ENCODE assay signal across 8 mouse cellular contexts in genomic region chr8:122336251-122336910, GRCm38 (mm10). TPM values are rescaled to one million over a fixed set of nuclear protein-coding genes. Genes with fewer than 3 reads are reported as not detected.
DNase-seq lines count a peak whose midpoint lies in the region; ATAC-seq lines count a peak whose summit lies in the region.
"Had no signal": no experiment of that assay in that cellular context is flagged by ENCODE, and none has a peak within 500 bp of the region (broad histone marks: within the 10 kb centered on the region; RNA-seq: fewer than 3 reads in every experiment).

No protein-coding gene starts in this region.

- peak overlapping the region; percentile 54 for H3K4me3 ChIP-seq in hindbrain, embryonic 16.5 days (ENCODE audit: low read length)
- peak overlapping the region; percentile 20; the same call in 1 of the 2 replicates for H3K4me3 ChIP-seq in liver, embryonic 12.5 days
- peak overlapping the region; percentile 57 for H3K4me3 ChIP-seq in neural tube, embryonic 15.5 days (replicated peaks)

- H3K4me1 ChIP-seq in hindbrain, embryonic 16.5 days (ENCODE audit: control insufficient read depth, insufficient read depth, low read depth, low read length): peaks cover 8% of the 10 kb centered on the region
- peaks cover 72% of the 10 kb centered on the region for H3K4me1 ChIP-seq in liver, embryonic 12.5 days
- H3K4me1 ChIP-seq in neural tube, embryonic 15.5 days: peaks cover 18% of the 10 kb centered on the region

- H3K9me3 ChIP-seq in hindbrain, embryonic 16.5 days (ENCODE audit: control insufficient read depth, low read length): no peaks in the 10 kb centered on the region
- peaks cover 29% of the 10 kb centered on the region for H3K9me3 ChIP-seq in liver, embryonic 12.5 days (replicated peaks)
- H3K9me3 ChIP-seq in neural tube, embryonic 15.5 days (replicated peaks): no peaks in the 10 kb centered on the region

- intact Hi-C loops in left cerebral cortex, postnatal 36 days (cut with DNase I): no loop called here

- ATAC-seq in hindbrain, embryonic 16.5 days: peak; percentile 77
- ATAC-seq in liver, embryonic 12.5 days: no peak
- peak; percentile 75 for ATAC-seq in neural tube, embryonic 15.5 days (ENCODE audit: low FRiP score)

- WGBS in hindbrain, embryonic 16.5 days: under 1% methylated on average over 59 of the region's 81 CpGs
- WGBS in liver, embryonic 12.5 days (ENCODE audit: insufficient replicate concordance): 73% methylated on average over 81 of the region's 81 CpGs
- WGBS in neural tube, embryonic 15.5 days: 4% methylated on average over 81 of the region's 81 CpGs

- H3K4me2 ChIP-seq in hindbrain, embryonic 16.5 days (ENCODE audit: low read length): peak overlapping the region; percentile 80
- peak overlapping the region; percentile 38 for H3K4me2 ChIP-seq in liver, embryonic 12.5 days
- peak overlapping the region; percentile 78 for H3K4me2 ChIP-seq in neural tube, embryonic 15.5 days

- H3K9ac ChIP-seq in hindbrain, embryonic 16.5 days (ENCODE audit: low read depth, low read length): peak overlapping the region; percentile 72
- H3K9ac ChIP-seq in liver, embryonic 12.5 days: no peak overlapping the region
- H3K9ac ChIP-seq in neural tube, embryonic 15.5 days (replicated peaks): peak overlapping the region; percentile 64

- no peak overlapping the region for H3K27ac ChIP-seq in hindbrain, embryonic 16.5 days (ENCODE audit: low read depth, low read length)
- no peak overlapping the region for H3K27ac ChIP-seq in liver, embryonic 12.5 days
- H3K27ac ChIP-seq in neural tube, embryonic 15.5 days (replicated peaks): no peak overlapping the region

- no peaks in the 10 kb centered on the region for H3K36me3 ChIP-seq in hindbrain, embryonic 16.5 days (ENCODE audit: control insufficient read depth, insufficient read depth, low read length)
- peaks cover 87% of the 10 kb centered on the region for H3K36me3 ChIP-seq in liver, embryonic 12.5 days
- H3K36me3 ChIP-seq in neural tube, embryonic 15.5 days: no peaks in the 10 kb centered on the region

- peaks cover 35% of the 10 kb centered on the region for H3K27me3 ChIP-seq in hindbrain, embryonic 16.5 days (replicated peaks; ENCODE audit: control insufficient read depth, insufficient read depth, low read length)
- H3K27me3 ChIP-seq in liver, embryonic 12.5 days (replicated peaks): no peaks in the 10 kb centered on the region
- H3K27me3 ChIP-seq in neural tube, embryonic 15.5 days (replicated peaks): peaks cover 58% of the 10 kb centered on the region

- DNase-seq in left cerebral cortex, postnatal 36 days (ENCODE audit: low spot score in 2 of 2): peak; percentile 55 to 78
- no peak for DNase-seq in left cerebral cortex, adult 9 months (ENCODE audit: low spot score in 2 of 2)
- DNase-seq in embryo, embryonic 11 days: peak; percentile 84
- no peak for DNase-seq in thymus, postnatal 14 days

RNA-seq across cellular contexts. Expression of gene Trhr2, which starts 24.2 kb away (rescaled TPM):
- 1 to 10 TPM; 8.0 to 9.2 TPM for total RNA-seq in left cerebral cortex, postnatal 36 days (2021)
- 0.39 and 0.60 TPM in 2 replicates for polyA plus RNA-seq in hindbrain, embryonic 16.5 days (2015; fragmentation: Nextera tagmentation; extraction: Ambion mirVana)
- polyA plus RNA-seq in liver, embryonic 12.5 days (2016; fragmentation: Nextera tagmentation; extraction: Ambion mirVana): not detected in 2 replicates
- 0.12 TPM in 1 of 2 replicates, not detected in the other for polyA plus RNA-seq in neural tube, embryonic 15.5 days (2015; fragmentation: Nextera tagmentation; extraction: Ambion mirVana)
- total RNA-seq: liver, adult 2 months had no signal
- polyA plus RNA-seq: liver, adult 2 months had no signal

RNA-seq across cellular contexts. Expression of gene Zc3h18, which starts 40.0 kb away (rescaled TPM):
- 10 to 100 TPM; 38.8 to 49.9 TPM for total RNA-seq in left cerebral cortex, postnatal 36 days (2021)
- polyA plus RNA-seq in hindbrain, embryonic 16.5 days (2015; fragmentation: Nextera tagmentation; extraction: Ambion mirVana): 28.8 and 31.8 TPM in 2 replicates
- 48.7 and 49.1 TPM in 2 replicates for polyA plus RNA-seq in liver, embryonic 12.5 days (2016; fragmentation: Nextera tagmentation; extraction: Ambion mirVana)
- 30.6 and 35.3 TPM in 2 replicates for polyA plus RNA-seq in neural tube, embryonic 15.5 days (2015; fragmentation: Nextera tagmentation; extraction: Ambion mirVana)

RNA-seq across cellular contexts. Expression of gene Zfpm1, which starts 54.4 kb away (rescaled TPM):
- total RNA-seq in left cerebral cortex, postnatal 36 days (2021): 10 to 100 TPM; 33.9 to 35.3 TPM
- polyA plus RNA-seq in hindbrain, embryonic 16.5 days (2015; fragmentation: Nextera tagmentation; extraction: Ambion mirVana): 0.75 and 1.2 TPM in 2 replicates
- polyA plus RNA-seq in liver, embryonic 12.5 days (2016; fragmentation: Nextera tagmentation; extraction: Ambion mirVana): 27.6 and 28.4 TPM in 2 replicates
- polyA plus RNA-seq in neural tube, embryonic 15.5 days (2015; fragmentation: Nextera tagmentation; extraction: Ambion mirVana): 1.00 and 1.4 TPM in 2 replicates

Comparison
In these comparisons a context has a peak if more than half of its experiments do, and no peak if none do; other contexts are left out.
1. DNase-seq: peak in left cerebral cortex, postnatal 36 days (2 of 2) and embryo, embryonic 11 days (single experiment); none in left cerebral cortex, adult 9 months (0 of 2) and thymus, postnatal 14 days (single experiment).
2. RNA of gene Zfpm1, which starts 54.4 kb away (polyA plus RNA-seq): 27.6 to 28.4 TPM in liver, embryonic 12.5 days; 1.00 to 1.4 TPM in neural tube, embryonic 15.5 days and 0.75 to 1.2 TPM in hindbrain, embryonic 16.5 days; every median in the first group is over 10 times any median in the second.
3. Peak in every context shown above with its lines, with median percentiles within 50 percentile points of each other: H3K4me2 ChIP-seq and H3K4me3 ChIP-seq.